Mouse (Mus musculus): ENCODE measurements around the gene Isy1.

GRCm38 (mm10) chr6:87849780-87850154 lies 11.2 kb upstream of the Isy1 start:
- no peak for TF ChIP-seq CTCF (IDR thresholded peaks at IDR 0.05; ENCODE audit: control insufficient read depth, insufficient read depth, insufficient read length)
- TF ChIP-seq USF1 (IDR thresholded peaks at IDR 0.05; ENCODE audit: low read depth): no peak
- TF ChIP-seq MYOG (IDR thresholded peaks at IDR 0.05; ENCODE audit: control insufficient read depth, extremely low read depth, insufficient read length): no peak
- peak; percentile 99 for TF ChIP-seq MAX (IDR thresholded peaks at IDR 0.05)
- TF ChIP-seq CEBPB (IDR thresholded peaks at IDR 0.05; ENCODE audit: low read depth): no peak
